Mouse (Mus musculus): Measurements from ENCODE around the gene Man1a. TPM values are rescaled to one million over a fixed set of nuclear protein-coding genes. Genes with fewer than 3 reads are reported as not detected.

Man1a gene
- total RNA-seq, 2 experiments from 2014 or later, result 51.7 to 74.8 TPM

- no peak for ATAC-seq (replicated peaks; ENCODE audit: poor library complexity, severe bottlenecking)
These were observed 47.5 kb downstream of the Man1a start for GRCm38 (mm10) chr10:54028866-54029265.

- ATAC-seq (replicated peaks; ENCODE audit: poor library complexity, severe bottlenecking), result no peak
These were observed 49.5 kb downstream of the Man1a start for GRCm38 (mm10) chr10:54026738-54027427.

GRCm38 (mm10) chr10:54026101-54026500 is 50.3 kb downstream of the Man1a start:
- no peak for ATAC-seq (replicated peaks; ENCODE audit: poor library complexity, severe bottlenecking)

- ATAC-seq (replicated peaks; ENCODE audit: poor library complexity, severe bottlenecking), result peak; percentile 43
These were observed 58.4 kb downstream of the Man1a start for GRCm38 (mm10) chr10:54017904-54018454.

- peak; percentile 82 for ATAC-seq (replicated peaks; ENCODE audit: poor library complexity, severe bottlenecking)
These were observed 62.2 kb downstream of the Man1a start for GRCm38 (mm10) chr10:54014116-54014758.

- ATAC-seq (replicated peaks; ENCODE audit: poor library complexity, severe bottlenecking), result no peak
These were observed 63.1 kb downstream of the Man1a start for GRCm38 (mm10) chr10:54013143-54013791.

GRCm38 (mm10) chr10:54009154-54009553 is 67.3 kb downstream of the Man1a start:
- ATAC-seq (replicated peaks; ENCODE audit: poor library complexity, severe bottlenecking), result peak; percentile 72

GRCm38 (mm10) chr10:54006868-54007267 is 69.5 kb downstream of the Man1a start:
- no peak for ATAC-seq (replicated peaks; ENCODE audit: poor library complexity, severe bottlenecking)

- ATAC-seq (replicated peaks; ENCODE audit: poor library complexity, severe bottlenecking), result no peak
These were observed 70.6 kb downstream of the Man1a start for GRCm38 (mm10) chr10:54005847-54006246.

GRCm38 (mm10) chr10:54002936-54003335 is 73.5 kb downstream of the Man1a start:
- no peak for ATAC-seq (replicated peaks; ENCODE audit: poor library complexity, severe bottlenecking)

- no peak for ATAC-seq (replicated peaks; ENCODE audit: poor library complexity, severe bottlenecking)
These were observed 79.1 kb downstream of the Man1a start for GRCm38 (mm10) chr10:53997301-53997700.

GRCm38 (mm10) chr10:53996216-53996615 is 80.2 kb downstream of the Man1a start:
- no peak for ATAC-seq (replicated peaks; ENCODE audit: poor library complexity, severe bottlenecking)

GRCm38 (mm10) chr10:53994591-53994990 is 81.8 kb downstream of the Man1a start:
- no peak for ATAC-seq (replicated peaks; ENCODE audit: poor library complexity, severe bottlenecking)

- ATAC-seq (replicated peaks; ENCODE audit: poor library complexity, severe bottlenecking), result no peak
These were observed 86.0 kb downstream of the Man1a start for GRCm38 (mm10) chr10:53990434-53990833.

- no peak for ATAC-seq (replicated peaks; ENCODE audit: poor library complexity, severe bottlenecking)
These were observed 91.5 kb downstream of the Man1a start for GRCm38 (mm10) chr10:53984894-53985293.

GRCm38 (mm10) chr10:53984086-53984485 is 92.3 kb downstream of the Man1a start:
- no peak for ATAC-seq (replicated peaks; ENCODE audit: poor library complexity, severe bottlenecking)

GRCm38 (mm10) chr10:53978647-53979046 is 97.8 kb downstream of the Man1a start:
- no peak for ATAC-seq (replicated peaks; ENCODE audit: poor library complexity, severe bottlenecking)

GRCm38 (mm10) chr10:53974180-53974579 is 102.2 kb downstream of the Man1a start:
- ATAC-seq (replicated peaks; ENCODE audit: poor library complexity, severe bottlenecking), result no peak

- ATAC-seq (replicated peaks; ENCODE audit: poor library complexity, severe bottlenecking), result no peak
These were observed 116.7 kb downstream of the Man1a start for GRCm38 (mm10) chr10:53959759-53960158.

GRCm38 (mm10) chr10:53941597-53941996 is 134.8 kb downstream of the Man1a start:
- no peak for ATAC-seq (replicated peaks; ENCODE audit: poor library complexity, severe bottlenecking)

GRCm38 (mm10) chr10:53938199-53938598 is 138.2 kb downstream of the Man1a start:
- no peak for ATAC-seq (replicated peaks; ENCODE audit: poor library complexity, severe bottlenecking)

Data from granulocyte monocyte progenitor cell, adult 5-6 weeks (primary cell).